Mouse (Mus musculus) heart, postnatal 10 days (tissue): ENCODE measurements around the gene Gm20388. TPM values are rescaled to one million over a fixed set of nuclear protein-coding genes. Genes with fewer than 3 reads are reported as not detected.

ENCODE experiments used
- DNase-seq, 2 experiments: peaks; one replicate each; pipeline ENCODE4 v3.0.0; 2021
- intact Hi-C: fragments of 180-260 bp; cut with DNase I; formaldehyde crosslinking; loops from one replicate; pipeline ENCODE4 v1.15.1; 2025
- total RNA-seq, 2 experiments: library from RNA; stranded (reverse); gene quantifications; 2 replicates each; pipeline ENCODE4 v1.2.3; 2021

The Gm20388 gene
- total RNA-seq, 2 experiments from 2014 or later = 2.0 to 2.2 TPM

DNA sequence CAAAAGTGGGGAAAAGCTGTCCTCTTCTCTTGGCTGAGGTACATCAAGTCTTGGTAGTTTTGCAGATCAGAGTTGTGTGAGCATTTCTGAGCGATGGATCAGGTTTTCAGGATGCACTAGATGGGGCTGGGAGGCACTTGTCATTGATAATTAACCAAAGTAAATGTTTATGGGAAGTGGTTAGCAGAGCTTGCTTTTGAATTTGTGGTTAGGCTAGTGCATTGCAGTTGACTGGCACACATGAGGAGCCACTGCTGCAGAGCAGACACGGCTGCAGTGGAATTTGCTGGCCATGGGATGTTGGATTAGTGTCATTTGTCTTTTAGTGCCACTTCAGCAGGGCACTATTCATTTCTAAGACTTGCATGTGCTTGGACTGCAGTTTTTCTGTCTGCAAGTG is 3.5 kb downstream of the Gm20388 start:
- intact Hi-C loops = no loop called here
- DNase-seq = no peak

DNA sequence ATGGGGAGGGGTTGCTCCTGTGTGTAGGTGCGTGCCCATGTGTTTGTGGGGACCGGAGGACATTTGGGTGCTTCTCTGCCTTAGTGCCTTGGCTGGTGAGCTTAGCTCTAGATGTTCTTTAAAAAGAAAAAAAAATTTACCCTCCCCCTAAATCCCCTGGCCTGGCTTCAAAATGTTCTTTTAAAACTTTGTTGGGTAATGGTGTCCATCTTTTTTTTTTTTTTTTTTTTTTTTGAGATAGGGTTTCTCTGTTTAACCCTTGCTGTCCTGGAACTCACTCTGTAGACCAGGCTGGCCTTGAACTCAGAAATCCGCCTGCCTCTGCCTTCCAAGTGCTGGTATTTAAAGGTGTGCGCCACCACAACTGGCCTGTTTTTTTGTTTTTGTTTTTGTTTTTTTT is 4.7 kb downstream of the Gm20388 start:
- intact Hi-C loops = no loop called here
- no peak for DNase-seq

DNA sequence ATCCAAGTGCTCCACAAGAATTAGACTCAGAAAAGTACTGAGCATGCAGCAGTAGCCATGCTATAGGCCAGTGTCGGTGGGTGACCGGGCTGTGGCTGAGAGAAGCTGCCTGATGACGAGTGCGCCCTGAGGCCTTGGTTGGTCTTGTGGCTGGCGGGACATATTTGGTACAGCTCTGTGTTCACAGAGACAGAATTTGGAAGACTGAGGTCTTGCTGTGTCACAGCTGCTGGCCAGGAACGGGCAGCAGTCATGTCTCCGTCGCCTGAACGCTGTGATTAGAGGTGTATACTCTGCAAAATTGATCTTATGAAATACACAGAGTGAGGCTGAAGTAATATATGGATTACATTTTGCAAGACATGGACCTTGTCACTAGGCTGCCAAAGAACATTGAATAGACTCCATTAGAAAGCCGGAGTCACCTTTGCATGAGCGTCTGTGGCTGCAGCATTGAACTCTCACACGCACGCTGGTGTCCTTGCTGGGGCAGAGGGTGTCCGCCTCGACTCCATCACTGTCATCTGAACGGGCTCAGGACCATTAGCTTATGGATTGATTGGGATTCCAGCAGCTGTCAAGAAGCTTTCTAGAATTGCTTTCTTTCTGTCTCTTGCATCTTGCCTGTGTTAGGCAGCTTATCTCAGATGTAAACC is 5.7 kb downstream of the Gm20388 start:
- intact Hi-C loops = no loop called here
- no peak for DNase-seq

DNA sequence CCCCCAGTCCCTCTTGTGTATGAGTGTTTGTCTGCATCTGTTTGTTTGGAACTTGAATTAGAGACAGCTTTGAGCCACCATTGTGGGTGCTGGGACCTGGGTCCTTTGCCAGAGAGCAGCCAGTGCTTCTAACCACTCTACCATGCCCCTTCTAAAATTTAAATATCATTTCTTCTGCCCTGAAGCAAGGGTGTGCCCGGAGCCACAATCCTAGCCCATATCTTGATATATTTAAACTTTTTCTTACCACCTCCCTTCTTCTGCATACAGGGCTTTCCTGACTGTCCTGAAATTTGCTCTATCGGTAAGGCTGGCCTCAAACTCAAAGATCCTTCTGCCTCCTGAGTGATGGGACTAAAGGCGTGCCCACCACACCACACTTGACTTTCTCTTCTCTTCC is 6.8 kb downstream of the Gm20388 start:
- DNase-seq = no peak
- intact Hi-C loops = no loop called here

DNA sequence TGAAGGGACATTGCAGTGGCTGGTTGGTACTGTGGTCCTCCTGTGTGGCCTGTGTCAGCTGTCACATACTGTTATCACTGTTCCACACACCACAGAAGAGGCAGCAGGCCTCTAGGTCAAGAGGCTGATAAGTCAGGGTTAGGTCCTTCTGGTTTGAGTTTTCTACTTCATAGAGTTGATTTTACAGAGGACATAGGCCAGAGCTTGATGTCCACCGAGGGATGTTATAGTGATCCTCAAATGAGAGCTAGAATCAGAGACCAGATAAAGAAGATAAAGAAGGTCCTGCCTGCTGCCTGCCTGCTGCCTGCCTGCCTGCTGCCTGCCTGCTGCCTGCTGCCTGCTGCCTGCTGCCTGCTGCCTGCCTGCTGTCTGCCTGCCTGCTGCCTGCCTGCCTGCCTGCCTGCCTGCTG is 7.5 kb downstream of the Gm20388 start:
- no peak for DNase-seq
- intact Hi-C loops = no loop called here

DNA sequence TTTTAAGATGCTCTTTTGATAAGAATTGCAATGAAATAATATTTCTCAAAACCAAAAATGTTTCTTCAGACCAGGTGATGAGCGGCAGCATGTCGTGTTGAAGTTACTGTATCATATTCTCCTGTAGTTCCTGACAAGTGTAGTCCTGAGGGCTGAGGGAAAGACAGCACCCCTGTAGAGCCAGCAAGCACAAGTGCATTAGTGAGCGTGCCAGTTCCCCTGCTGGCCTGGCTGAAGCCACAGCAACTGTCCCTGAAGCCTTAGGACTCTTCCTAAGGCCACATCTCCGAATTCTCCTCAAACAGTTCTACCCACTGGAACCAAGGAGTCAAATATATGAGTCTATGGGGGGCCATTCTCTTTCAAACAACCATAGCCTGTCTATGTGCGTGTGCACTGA is 12.6 kb downstream of the Gm20388 start:
- intact Hi-C loops = loop anchor here (10.0 kb wide), 2 partner anchors 78 to 228 kb away; partner anchors contain the start of gene Cotl1
- DNase-seq = no peak

DNA sequence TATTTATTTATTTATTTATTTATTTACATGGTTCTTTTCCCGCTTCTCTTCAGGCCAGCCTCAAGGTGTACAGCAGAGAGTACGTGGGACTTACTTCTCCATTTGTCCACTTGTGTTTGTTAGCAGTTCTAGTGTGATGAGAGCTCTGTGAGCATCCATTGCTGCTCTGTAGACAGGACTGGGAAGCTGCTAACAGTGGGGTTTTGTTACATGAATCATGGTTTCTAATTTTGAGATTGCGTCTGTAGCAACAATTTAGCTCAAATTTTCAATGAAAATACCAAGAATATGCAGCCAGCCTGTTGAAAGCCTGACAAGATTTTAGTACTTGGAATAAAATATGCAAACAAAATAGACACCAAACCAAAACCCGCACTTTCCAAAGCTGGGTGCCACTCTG is 14.8 kb downstream of the Gm20388 start:
- no peak for DNase-seq
- intact Hi-C loops = loop anchor here (10.0 kb wide), 2 partner anchors 81 to 231 kb away; partner anchors contain the start of gene Cotl1

DNA sequence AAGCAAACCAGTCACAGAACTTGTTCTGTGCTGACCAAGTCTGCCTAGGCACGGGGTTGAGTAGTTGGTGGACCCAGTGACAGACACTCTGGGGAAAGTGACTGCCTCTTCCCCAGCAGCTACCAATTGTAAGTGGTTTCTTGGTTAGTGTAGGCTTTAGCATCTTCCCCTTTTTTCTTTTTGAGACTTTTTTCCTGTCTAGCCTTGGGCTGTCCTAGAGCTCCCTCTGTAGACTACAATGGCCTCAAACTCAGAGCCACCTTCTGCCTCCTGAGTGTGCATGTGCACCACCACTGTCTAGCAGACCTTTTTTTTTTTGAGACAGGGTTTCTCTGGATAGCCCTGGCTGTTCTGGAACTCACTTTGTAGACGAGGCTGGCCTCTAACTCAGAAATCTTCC is 15.8 kb downstream of the Gm20388 start:
- peak; percentile 43 to 45 for DNase-seq
- intact Hi-C loops = loop anchor here (1.0 to 10.0 kb wide), 3 partner anchors 82 to 232 kb away; partner anchors contain the start of gene Cotl1

DNA sequence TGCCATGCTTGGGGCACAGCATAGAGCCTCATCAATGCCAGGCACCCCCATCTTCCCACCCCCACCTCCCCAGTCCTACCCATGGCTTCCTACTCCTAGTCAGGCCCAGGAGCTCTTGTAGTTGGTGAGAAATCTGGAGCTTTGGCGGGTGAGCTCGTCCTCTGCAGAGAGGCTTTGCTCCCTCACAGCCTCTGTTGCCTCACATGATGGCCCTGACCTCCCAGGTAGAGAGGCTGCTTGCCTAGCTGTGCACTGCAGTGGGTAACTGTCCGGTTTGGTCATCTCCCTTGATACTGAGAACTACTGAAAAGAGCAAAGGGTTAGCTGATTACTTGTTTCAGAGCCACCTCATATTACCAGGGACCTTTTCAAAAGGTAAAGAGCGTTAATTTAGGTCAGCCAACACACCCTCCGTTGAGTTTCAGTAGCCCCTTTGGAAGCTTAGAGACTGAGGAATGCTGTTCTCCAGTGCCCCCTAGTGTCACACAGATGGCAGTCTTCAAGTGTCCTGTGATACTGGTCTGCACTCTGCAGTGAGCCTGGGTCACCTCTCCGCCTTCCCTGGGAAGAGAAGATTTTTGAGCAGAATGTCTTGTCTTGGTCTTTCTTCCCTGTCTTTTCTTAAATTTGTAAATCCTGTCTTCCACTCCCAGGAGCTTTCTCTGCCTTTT is 16.9 kb downstream of the Gm20388 start:
- peak; percentile 56 to 73 for DNase-seq
- intact Hi-C loops = loop anchor here (10.0 kb wide), 2 partner anchors 83 to 233 kb away; partner anchors contain the start of gene Cotl1

DNA sequence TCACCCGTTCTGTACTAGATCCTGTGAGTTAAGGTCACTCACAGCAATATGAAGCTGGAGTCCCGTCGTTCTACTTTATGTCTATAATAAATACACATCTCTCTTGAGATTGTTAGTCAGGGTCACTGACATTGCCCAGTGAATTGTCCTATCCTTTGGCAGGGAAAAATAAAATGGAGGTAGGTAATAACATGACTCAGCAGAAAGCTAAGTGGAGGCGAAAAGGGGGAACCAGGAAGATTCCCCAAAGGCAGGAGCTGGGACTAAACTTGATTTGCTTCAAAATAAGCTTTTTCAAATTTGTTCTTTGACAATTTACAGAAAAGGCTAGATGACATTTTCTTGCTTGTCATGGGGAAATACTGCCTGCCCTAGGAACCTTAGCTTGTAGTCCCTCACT is 20.7 kb downstream of the Gm20388 start:
- no peak for DNase-seq
- intact Hi-C loops = no loop called here

DNA sequence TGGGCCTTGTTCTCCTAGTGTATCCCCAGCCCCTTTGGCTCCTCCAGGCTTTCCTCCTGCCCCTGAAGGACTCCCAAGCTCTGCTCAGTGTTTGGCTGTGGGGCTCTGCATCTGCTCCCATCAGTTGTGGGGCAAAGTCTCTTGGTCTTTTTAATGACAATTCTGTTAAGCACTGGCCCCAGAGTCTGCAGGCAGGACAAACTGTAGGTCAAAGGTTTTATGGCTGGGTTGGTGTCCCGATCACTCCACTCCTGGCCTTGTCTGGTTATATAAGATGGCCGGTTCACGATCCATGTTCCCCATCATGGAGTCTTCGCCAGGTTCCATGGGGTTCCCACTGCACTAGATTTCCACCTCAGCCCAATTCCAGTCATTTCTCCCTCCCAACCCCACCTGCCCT is 23.0 kb downstream of the Gm20388 start:
- no peak for DNase-seq
- intact Hi-C loops = no loop called here

DNA sequence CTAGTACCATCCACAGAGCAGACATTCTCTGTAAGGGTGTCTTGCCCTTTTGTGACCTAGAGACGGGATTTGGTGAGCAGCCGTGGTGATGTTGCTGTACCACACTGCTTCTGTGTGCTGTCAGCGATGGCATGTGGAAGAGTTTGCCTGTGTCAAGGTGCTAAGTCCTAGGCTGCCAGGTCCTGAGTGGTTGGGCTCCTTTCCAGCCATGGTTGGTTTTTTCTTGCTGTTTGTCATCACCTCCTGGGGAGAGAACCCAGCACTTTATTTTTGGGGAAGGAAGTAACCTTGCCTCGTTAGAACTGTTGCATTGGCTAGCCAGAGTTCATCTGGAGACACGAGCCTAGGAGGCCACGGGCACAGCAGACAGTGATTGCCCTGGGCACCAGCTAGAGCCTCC is 24.9 kb downstream of the Gm20388 start:
- intact Hi-C loops = no loop called here
- DNase-seq = peak; percentile 62 to 64

DNA sequence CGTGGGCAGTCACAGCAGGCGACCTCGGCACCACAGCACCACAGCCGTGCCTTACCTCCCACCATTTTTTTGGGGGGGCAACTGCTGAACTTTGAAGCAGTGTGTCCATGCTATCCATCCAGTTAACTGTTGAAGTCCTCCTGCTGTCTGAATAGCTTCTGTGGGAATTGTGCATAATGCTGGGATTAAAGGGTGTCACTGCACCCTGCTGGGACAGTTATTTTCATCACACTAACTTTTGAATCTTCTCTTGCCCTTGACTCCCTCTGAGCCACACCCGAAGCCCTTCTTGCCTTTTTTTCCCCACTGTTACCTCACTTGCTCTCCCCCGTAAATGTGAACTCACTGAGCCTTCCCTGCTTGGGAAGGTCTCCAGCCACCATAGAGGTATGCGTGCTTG is 27.8 kb downstream of the Gm20388 start:
- DNase-seq = no peak
- intact Hi-C loops = no loop called here

DNA sequence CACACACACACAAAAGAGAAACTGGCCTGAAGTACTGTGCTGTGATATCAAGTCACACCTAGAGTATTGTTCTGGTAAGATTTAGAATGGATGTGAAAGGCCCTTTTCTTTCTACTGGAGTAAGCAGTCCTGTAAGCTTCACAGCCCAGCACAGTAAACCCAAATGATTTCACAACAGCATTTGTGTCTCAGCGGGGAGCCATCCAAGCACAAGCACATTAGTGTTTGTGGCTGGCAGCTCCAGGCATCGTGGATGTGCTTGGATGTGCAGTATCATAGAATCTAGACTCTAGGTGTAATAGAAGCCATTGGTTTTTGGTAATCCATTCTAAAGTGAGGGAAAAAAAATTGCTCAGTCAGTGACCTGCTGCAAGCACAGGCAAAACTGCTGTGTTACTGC is 28.7 kb downstream of the Gm20388 start:
- intact Hi-C loops = no loop called here
- DNase-seq = no peak

DNA sequence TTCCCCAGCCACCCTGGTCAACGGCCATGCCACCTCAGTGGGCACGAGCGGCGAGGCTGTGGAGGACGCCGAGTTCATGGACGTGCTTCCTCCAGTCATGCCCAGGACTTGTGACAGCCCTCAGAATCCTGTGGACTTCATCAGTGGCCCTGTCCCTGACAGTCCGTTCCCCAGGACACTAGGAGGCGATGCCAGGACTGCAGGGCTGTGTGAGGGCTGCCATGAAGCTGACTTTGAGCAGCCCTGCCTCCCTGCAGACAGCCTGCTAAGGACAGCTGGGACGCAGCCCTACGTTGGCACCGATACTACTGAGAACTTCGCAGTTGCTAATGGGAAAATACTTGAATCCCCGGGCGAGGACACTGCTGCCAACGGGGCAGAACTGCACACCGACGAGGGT is 30.8 kb downstream of the Gm20388 start:
- intact Hi-C loops = no loop called here
- no peak for DNase-seq

DNA sequence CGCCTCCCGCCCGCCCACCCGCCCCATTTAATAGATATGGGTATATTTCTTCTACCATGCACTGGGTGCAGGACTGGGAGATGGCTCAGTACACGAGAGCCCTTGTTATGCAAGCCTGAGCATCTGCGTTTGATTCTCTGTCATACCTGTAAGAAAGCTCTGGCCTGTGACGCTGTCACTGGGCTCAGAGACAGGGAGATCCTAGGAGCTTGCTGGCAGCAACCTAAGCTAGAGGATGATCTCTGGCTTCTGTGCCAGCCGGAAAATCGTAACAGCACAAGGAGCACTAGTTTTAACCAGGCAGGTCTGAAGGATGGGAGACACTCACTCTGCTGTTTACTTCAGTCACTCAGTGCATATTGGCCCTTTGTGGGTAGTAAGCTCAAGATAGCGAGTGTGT is 33.0 kb downstream of the Gm20388 start:
- intact Hi-C loops = loop anchor here (1.0 kb wide), 2 partner anchors 129 to 135 kb away; no protein-coding TSS in a partner anchor
- DNase-seq = no peak

DNA sequence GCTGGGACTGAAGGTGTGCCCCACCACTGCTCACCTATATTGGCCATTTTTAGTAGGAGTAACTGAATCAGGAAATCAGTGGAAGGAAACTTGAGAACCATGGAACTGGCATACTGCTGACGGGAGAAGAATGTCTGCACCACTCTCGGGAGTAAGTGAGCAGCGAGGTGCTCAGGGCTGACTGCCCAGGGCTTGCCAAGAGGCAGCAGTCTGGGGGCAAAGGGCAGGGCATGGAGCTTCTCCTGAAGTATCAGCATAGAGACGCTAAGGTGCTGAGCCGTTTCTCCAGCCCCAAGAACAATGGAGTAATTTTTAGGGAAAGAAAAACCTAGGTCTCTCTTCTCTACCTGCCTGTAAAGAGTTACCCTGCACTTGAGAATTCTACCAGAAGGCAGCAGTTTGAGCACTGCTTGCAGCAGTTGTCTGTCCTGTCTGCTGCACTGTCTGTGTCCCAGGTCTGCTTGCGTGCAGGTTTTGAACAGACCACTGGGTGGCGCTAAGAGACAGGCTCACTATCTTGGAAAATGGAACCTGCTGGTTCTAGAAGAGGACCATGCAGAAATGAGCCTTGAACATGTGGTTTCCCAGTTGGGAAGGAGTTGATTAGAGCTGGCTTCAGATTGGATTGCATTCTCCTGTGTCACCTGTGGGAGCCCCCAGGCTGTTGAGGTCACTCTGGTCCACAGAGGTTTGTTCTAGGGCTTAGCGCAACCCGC is 33.6 kb downstream of the Gm20388 start:
- intact Hi-C loops = loop anchor here (1.0 kb wide), 2 partner anchors 128 to 134 kb away; no protein-coding TSS in a partner anchor
- DNase-seq = peak; percentile 85 to 89

DNA sequence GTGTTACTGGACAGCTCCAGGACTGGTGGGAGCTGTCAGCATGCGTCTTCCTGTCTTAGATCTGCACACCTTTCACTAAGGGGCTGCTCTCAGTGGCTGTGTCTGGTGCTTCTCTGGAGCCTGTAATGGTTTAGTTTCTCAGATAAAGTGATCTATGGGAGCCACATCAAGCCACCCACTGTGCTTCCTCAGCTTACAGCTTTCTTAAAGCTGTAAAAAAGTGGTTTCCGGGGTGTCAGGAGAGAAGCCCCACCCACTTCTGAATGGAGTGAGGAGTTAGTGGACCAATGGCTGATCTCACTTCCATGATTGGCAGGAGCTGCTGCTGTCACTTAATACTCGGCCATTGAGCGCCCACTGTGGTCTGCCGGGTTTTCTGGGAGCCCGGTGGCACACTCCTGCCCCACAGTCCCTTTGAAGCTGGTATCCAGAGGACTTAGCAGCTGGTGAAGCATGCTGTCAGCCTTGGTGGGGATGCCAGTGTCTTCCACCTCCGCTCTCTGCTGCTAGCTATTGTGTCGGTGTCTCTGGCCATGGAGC is 35.8 kb downstream of the Gm20388 start:
- DNase-seq = no peak
- intact Hi-C loops = no loop called here

DNA sequence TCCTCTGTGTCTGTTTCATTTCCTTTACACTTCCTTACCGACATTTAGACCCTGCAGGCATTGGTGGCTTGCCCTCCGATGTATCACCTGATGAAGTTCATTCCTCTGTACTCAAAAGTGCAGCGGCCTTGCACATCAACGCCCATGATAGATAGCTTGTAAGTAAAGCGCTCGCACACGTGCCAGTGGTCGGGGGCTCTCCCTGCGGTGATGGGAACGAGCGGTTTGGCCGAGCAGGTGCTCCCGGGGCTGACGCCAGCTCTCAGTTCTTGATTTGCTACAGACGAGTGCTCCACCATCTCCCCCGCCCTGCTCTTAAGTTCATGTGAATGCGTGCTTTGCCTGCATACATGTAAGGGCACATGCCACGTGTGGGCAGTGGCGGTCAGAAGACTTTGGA is 37.0 kb downstream of the Gm20388 start:
- DNase-seq = no peak
- intact Hi-C loops = no loop called here

DNA sequence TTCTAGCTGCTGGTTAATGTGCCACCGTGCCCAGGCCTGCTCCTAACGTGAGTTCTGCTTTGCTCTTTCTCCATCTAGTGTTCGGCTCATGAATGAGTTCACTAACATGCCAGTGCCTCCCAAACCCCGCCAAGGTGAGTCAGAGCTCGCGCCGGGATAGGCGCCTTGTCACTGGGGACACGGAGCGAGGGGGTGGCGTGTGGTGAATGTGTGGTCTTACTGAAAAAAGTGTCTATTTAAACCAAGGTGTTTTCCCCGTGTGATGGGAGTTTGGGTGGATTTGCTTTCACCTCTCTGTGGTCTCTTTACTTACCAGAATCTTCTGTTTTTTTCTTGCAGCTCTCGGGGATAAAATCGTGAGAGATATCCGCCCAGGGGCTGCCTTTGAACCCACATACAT is 37.7 kb downstream of the Gm20388 start:
- DNase-seq = no peak
- intact Hi-C loops = no loop called here

DNA sequence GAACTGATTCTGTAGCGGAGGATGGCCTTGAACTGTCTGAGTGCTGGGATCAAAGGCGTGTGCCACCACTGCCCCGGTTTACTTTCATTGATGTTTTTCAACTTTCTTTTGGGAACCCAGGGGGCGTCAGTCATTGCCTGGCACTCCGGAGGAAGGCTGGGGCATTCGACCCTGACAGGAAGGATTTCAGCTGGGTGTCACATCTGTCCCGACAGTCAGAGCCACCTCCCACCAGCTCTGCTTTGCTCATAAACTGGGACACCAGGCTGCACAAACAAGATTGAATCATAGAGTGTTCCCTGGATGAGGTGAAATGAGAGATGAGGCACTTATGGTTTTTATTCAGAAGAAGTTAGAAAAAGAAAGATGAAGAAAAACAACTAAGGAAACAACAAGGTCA is 41.6 kb downstream of the Gm20388 start:
- no peak for DNase-seq
- intact Hi-C loops = no loop called here
